Mouse (Mus musculus) common myeloid progenitor, adult 5-6 weeks (primary cell): ENCODE data around the gene Il6st. TPM values are rescaled to one million over a fixed set of nuclear protein-coding genes. Genes with fewer than 3 reads are reported as not detected.

Source experiments
- ATAC-seq: replicated peaks from 2 replicates; pipeline ENCODE4 v1.8.0; 2016; ENCODE audit warnings: low read depth, mild to moderate bottlenecking, moderate TSS enrichment, inconsistent platforms; ENCODE audit not compliant: poor library complexity, severe bottlenecking
- total RNA-seq: library from RNA; stranded (forward); fragments of 200-1000, 187-1606 nt; gene quantifications from 2 replicates; pipeline ENCODE4 v1.2.3, GENCODE M21; 2017

Gene Il6st
- total RNA-seq, 1 experiment from 2014 or later = 35.2 TPM

- no peak for ATAC-seq
These were observed 10.2 kb downstream of the Il6st start for GRCm38 (mm10) chr13:112473757-112474755.

DNA sequence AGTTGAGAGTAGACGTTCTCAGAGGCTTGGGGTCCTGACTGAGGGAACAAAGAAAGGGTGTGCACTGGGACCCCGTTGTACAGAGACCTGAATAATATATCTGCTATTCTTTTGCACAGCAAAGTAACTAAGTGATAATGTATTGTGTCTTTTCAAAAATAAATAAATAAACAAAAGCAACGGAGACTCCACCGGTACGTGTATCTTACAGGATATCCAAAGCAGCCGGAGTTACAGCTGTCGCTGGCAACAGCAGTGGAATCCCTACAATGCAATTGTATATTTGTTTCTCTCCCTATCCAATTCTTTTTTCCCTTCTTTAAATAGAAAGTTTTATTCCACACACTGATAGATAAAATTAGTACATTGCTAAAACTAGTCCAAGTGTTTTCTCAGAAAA is 15.2 kb downstream of the Il6st start:
- no peak for ATAC-seq

DNA sequence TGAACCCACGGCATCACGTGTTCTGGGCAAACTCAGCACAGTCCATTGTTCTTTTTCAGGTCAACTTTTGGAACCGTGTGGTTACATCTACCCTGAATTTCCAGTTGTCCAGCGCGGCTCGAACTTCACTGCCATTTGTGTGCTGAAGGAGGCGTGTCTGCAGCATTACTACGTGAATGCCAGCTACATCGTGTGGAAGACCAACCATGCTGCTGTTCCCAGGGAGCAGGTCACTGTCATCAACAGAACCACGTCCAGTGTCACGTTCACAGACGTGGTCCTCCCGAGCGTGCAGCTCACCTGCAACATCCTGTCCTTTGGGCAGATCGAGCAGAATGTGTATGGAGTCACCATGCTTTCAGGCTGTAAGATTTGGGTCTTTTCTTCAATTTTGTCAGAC is 16.1 kb downstream of the Il6st start:
- no peak for ATAC-seq

- no peak for ATAC-seq
These were observed 18.7 kb downstream of the Il6st start for GRCm38 (mm10) chr13:112482525-112482924.

GRCm38 (mm10) chr13:112483015-112483414 is 19.1 kb downstream of the Il6st start:
- ATAC-seq = no peak

DNA sequence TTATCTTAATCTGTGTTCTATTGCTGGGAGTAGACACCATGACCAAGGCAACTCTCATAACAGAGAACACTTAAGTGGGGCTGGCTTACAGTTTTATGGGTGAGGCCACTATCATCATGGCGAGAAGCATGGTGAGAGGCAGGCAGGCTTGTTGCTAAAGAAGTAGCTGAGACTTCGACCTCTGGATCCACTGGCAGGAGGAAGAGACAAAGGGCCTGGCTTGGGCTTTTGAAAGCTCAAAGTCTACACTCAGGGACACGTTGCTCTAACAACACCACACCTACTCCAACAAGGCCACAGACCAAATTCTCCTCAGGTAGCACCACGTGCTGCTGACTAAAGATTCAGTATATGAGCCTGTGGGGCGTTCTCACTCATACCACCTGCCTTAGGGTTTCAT is 22.4 kb downstream of the Il6st start:
- ATAC-seq = no peak

GRCm38 (mm10) chr13:112486676-112487075 is 22.8 kb downstream of the Il6st start:
- no peak for ATAC-seq

- no peak for ATAC-seq
These were observed 26.2 kb downstream of the Il6st start for GRCm38 (mm10) chr13:112490036-112490435.

DNA sequence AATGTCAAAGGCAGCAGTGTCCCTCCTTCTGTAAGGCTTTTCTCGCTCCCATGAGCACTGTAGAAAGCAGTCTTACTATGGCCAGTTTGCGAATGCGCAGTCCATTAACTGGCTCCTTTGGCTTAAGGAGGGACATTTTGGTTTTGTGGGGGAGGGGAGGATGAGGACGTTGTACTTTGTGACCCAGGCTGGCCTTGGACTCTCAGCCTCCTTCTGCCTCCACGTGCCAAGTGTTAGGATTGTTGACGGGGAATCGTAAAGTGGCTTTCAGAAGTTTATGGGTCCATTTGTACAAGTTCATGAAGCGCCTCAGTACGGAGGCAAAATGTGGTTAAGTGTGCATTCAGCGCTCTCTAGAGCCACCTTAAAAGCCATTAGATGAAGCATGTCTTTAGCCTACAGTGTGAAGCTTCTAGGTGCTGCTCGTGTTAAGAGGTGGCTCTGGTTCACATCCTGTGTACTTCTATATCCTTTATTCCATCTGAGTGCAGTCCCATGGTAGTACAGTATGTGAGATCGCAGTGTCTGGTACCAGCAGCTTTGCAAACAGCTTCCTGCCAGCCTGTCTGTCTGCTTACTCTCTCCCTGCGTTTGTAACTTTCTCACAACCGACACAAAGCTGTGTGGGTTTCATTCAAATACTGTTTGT is 27.9 kb downstream of the Il6st start:
- ATAC-seq = no peak

DNA sequence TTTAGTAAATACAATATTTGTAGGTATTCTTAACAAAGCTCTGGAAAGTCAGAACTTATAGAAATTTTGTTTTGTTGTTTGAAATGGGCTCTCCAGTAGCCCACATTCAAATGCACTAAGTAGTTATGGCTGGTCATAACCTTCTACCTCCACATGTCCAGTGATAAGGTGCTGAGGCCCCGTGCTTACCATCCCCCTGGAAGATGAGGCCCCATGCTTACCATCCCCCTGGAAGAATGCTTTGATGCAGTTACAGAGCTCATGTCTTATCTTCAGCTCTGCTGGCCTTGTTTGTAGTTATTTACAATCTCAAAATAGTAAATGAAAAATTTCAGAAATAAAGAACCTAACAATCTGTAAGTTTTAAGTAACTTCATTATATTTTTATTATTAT is 28.4 kb downstream of the Il6st start:
- no peak for ATAC-seq

DNA sequence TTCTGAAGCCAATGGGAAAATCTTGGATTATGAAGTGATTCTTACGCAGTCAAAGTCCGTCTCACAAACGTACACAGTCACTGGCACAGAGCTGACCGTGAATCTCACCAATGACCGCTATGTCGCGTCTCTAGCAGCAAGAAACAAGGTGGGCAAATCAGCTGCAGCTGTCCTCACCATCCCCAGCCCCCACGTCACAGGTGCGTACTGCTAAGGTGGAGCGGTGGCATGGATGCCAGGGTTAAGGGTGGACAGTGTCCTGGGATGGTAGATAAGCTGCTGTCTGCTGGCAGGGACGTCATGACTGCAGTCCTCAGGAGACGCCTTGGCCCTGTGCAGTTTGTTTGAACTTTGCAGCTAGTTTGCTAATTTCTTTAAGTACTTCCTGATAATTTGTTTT is 30.7 kb downstream of the Il6st start:
- no peak for ATAC-seq

DNA sequence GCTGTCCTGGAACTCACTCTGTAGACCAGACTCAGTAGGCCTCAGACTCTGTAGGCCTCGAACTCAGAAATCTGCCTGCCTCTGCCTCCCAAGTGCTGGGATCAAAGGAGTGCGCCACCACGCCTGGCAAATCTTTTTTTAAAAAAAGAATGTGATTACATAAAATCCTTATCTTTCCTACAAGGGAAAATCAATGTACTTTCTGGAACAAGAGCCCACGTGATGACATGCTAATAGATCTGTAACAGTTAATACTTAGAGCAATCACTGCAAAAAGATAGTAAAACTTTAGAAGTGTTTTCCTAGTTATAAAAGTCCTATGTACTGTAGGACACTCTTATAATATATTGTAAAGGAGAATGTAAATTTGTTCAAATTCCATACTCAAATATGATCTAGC is 36.2 kb downstream of the Il6st start:
- no peak for ATAC-seq

GRCm38 (mm10) chr13:112500466-112500865 is 36.6 kb downstream of the Il6st start:
- ATAC-seq = no peak

DNA sequence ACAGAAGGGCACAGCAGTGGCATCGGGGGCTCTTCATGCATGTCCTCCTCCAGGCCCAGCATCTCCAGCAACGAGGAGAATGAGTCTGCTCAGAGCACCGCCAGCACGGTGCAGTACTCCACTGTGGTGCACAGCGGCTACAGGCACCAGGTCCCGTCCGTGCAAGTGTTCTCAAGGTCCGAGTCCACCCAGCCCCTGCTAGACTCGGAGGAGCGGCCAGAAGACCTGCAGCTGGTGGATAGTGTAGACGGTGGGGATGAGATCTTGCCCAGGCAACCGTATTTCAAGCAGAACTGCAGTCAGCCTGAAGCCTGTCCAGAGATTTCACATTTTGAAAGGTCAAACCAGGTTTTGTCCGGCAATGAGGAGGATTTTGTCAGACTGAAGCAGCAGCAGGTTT is 40.0 kb downstream of the Il6st start:
- ATAC-seq = no peak

DNA sequence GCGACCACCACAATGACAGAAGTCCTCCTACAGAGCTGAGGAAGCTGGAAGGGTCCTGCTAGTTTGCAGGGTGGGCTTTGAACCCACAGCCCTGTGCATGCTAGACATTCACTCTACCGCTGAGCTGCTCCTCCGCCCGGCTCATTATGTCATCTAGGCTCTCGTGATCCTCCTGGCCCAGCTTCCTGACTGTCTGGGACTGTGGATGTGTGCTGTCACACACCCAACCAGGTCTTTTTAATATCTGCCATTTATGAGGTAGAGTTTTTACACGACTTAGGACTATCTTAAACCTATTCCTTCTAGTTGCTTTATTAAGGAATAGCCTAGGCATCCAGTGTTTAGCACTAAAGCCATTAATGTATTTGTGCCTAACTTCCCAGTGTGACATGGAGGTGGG is 41.6 kb downstream of the Il6st start:
- ATAC-seq = no peak

- ATAC-seq = no peak
These were observed 42.9 kb downstream of the Il6st start for GRCm38 (mm10) chr13:112506766-112507165.

GRCm38 (mm10) chr13:112507691-112508090 is 43.8 kb downstream of the Il6st start:
- ATAC-seq = no peak

GRCm38 (mm10) chr13:112508487-112508886 is 44.6 kb downstream of the Il6st start:
- no peak for ATAC-seq

- peak; percentile 77 for ATAC-seq
These were observed 45.6 kb downstream of the Il6st start for GRCm38 (mm10) chr13:112509465-112509864.

DNA sequence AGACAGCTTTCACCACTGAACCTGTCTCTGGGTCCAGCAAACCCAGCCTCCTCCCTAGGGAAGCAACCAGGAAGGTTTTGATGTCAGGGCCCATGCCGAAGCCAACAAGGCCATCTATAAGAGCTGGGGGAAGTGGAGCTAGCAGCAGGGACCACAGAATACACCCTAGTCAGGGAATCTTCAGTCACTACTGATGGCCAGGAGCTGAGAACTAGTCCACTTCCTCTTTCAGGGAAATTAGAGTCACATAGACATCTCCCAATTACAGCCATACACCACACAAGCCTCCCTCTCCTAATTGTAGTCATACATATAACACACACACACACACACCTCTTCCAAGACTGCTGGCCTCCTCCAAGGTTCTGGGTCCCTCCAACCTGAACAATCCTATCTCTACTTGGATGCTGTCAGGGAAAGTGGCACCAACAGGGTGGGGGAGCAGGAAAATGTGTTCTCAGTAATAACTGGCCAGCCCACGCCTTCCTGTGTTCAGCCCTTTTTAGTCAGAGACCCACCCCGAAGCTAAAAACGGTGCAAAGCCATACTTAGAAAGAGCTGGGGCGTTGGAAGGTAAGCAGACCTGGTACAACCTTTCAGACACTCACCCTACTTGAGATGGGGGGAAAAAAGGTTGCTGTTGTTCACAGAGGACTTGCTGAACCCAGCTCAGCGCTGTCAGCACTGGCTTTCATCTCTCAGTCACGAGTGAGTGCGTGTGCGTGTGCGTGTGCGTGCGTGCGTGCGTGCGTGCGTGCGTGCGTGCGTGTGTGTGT is 46.8 kb downstream of the Il6st start:
- ATAC-seq = peak; percentile 43

DNA sequence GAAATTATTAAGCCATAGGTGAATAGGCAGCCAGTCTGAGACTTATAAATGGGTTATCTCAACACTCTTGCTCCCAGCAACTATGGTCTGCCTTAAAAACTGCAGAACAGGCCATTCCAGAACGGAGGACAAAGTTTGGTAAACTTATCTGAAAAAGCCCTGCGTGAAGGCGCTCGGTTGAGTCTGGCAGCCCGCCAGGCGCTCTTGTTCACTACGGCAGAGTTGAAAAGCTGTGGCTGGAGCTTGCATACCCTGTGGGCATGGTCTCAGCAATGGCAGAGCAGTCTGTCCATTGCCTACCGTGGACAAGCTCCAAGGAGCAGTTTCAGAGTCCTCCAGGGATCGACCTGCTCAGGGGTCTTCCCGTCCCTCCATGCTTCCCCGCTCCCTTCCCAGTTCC is 47.4 kb downstream of the Il6st start:
- ATAC-seq = no peak
